Mouse (Mus musculus) spleen, adult 2 months (tissue): Measurements from ENCODE around the gene Tmem240. TPM values are rescaled to one million over a fixed set of nuclear protein-coding genes. Genes with fewer than 3 reads are reported as not detected.
"Not testable (repeated sequence)": the region's sequence is repeated elsewhere in the genome, so short reads cannot be mapped to it uniquely, and the experiment has no call there.

ENCODE experiments used
- DNase-seq, 2 experiments: peaks; one replicate each; pipeline versions ENCODE4 v3.0.0 to v3.0.0-alpha.2; 2012 to 2021; ENCODE audit warnings: low spot score in 2 of 2, low read depth in 1 of 2
- H3K27ac ChIP-seq: fragments of 200-500 bp; 2 replicates; pipeline ENCODE4 v1.5.1; 2012; ENCODE audit warnings: low read length, inconsistent platforms; ENCODE audit not compliant: insufficient read depth
- H3K27me3 ChIP-seq: fragments of 200-500 bp; 2 replicates; pipeline ENCODE4 v1.6.1; 2012; ENCODE audit warnings: mild to moderate bottlenecking, moderate library complexity, low read length, inconsistent platforms; ENCODE audit not compliant: control insufficient read depth, insufficient read depth
- H3K36me3 ChIP-seq: fragments of 200-500 bp; 2 replicates; pipeline ENCODE4 v1.6.1; 2012; ENCODE audit warnings: mild to moderate bottlenecking, low read length, inconsistent platforms; ENCODE audit not compliant: control insufficient read depth, insufficient read depth
- H3K4me1 ChIP-seq: fragments of 200-500 bp; 2 replicates; pipeline ENCODE4 v1.6.1; 2011; ENCODE audit warnings: inconsistent platforms; ENCODE audit not compliant: control insufficient read depth, insufficient read depth, insufficient read length
- H3K4me3 ChIP-seq: fragments of 200-500 bp; 2 replicates; pipeline ENCODE4 v1.5.1; 2011; ENCODE audit warnings: mild to moderate bottlenecking, inconsistent platforms; ENCODE audit not compliant: insufficient read depth, insufficient read length; ENCODE audit errors: extremely low read depth
- CTCF ChIP-seq: fragments of 200-500 bp; IDR thresholded peaks from 2 replicates; pipeline ENCODE4 v1.5.1; 2011; ENCODE audit warnings: mild to moderate bottlenecking, inconsistent platforms; ENCODE audit not compliant: insufficient read depth, insufficient read length, insufficient replicate concordance; ENCODE audit errors: extremely low read depth
- POLR2A ChIP-seq: fragments of 200-500 bp; IDR thresholded peaks from 2 replicates; pipeline ENCODE4 v1.6.1; 2011; ENCODE audit warnings: low read depth, low read length, inconsistent platforms
- WGBS: fragments of 180-500 bp; shearing (Covaris S2); methylation state at CpG from one replicate; pipeline ENCODE4 v1.1.7; 2018; 5-methylcytosine and 5-hydroxymethylcytosine counted together
- polyA plus RNA-seq: library from polyadenylated mRNA; depleted of rRNA; stranded (reverse); fragments of >200 nt; gene quantifications from 2 replicates; pipeline ENCODE4 v1.2.3, GENCODE M21; 2012; rRNA removed

The Tmem240 gene
- polyA plus RNA-seq: 1.6 and 1.9 TPM in 2 replicates

GRCm38 (mm10) chr4:155734350-155734941, at the start of gene Tmem240:
Gene Tmem240, plus strand, starts transcription at chr4:155734800.
- H3K27ac ChIP-seq: peak within 1 kb of the TSS; percentile 72
- no peak; the same call in 1 of the 2 replicates for TF ChIP-seq POLR2A
- TF ChIP-seq CTCF: no peak
- peaks cover 4% of the 10 kb centered on the region; the same call in 1 of the 2 replicates for H3K4me1 ChIP-seq
- peak within 1 kb of the TSS; percentile 65 for H3K4me3 ChIP-seq
- DNase-seq: peak; percentile 26 to 61
- 1% methylated on average over 33 of the region's 35 CpGs for WGBS
- H3K27me3 ChIP-seq: no peaks in the 10 kb centered on the region
- peaks cover under 1% of the 10 kb centered on the region; the same call in 1 of the 2 replicates for H3K36me3 ChIP-seq

GRCm38 (mm10) chr4:155687764-155688163, 46.8 kb upstream of the Tmem240 start:
- not testable (repeated sequence) for H3K27ac ChIP-seq, H3K27me3 ChIP-seq

GRCm38 (mm10) chr4:155690571-155691375, 43.8 kb upstream of the Tmem240 start:
- TF ChIP-seq POLR2A: no peak
- no peak for TF ChIP-seq CTCF
- Histone ChIP-seq H3K4me1 (peaks cover 12% of the 10 kb centered on the region), H3K4me3 (no peak overlapping the region), H3K36me3 (no peaks in the 10 kb centered on the region), H3K27me3 (no peaks in the 10 kb centered on the region; the same call in 1 of the 2 replicates), H3K27ac (no peak overlapping the region)
- WGBS: 81% methylated on average over 12 of the region's 12 CpGs
- no peak for DNase-seq

More at GRCm38 (mm10) chr4:155687764-155688163, 46.8 kb upstream of the Tmem240 start:
- 93% methylated on average over 4 of the region's 4 CpGs for WGBS
- H3K4me3 ChIP-seq, H3K4me1 ChIP-seq, H3K36me3 ChIP-seq, DNase-seq: not testable (repeated sequence)

- Histone ChIP-seq H3K4me1 (peaks cover 12% of the 10 kb centered on the region), H3K4me3 (no peak overlapping the region), H3K36me3 (no peaks in the 10 kb centered on the region), H3K27me3 (no peaks in the 10 kb centered on the region; the same call in 1 of the 2 replicates), H3K27ac (no peak overlapping the region)
- DNase-seq: no peak
- TF ChIP-seq CTCF: no peak
- TF ChIP-seq POLR2A: no peak
- 98% methylated on average over 3 of the region's 3 CpGs for WGBS
Measured at GRCm38 (mm10) chr4:155692421-155692820, 42.2 kb upstream of the Tmem240 start.

GRCm38 (mm10) chr4:155694111-155694481, 40.5 kb upstream of the Tmem240 start, which contains the start of gene Fndc10:
Gene Fndc10, plus strand, starts transcription at chr4:155694342.
- peak within 1 kb of the TSS; percentile 78 for H3K27ac ChIP-seq
- DNase-seq: peak in 1 of 2 experiments; percentile 59

GRCm38 (mm10) chr4:155694482-155695401, 39.9 kb upstream of the Tmem240 start:
- H3K27ac ChIP-seq: peak overlapping the region; percentile 78
- H3K27me3 ChIP-seq: no peaks in the 10 kb centered on the region; the same call in 1 of the 2 replicates
- 0 out of 2 replicates have a peak, but pooled peaks have one; percentile 18 for TF ChIP-seq CTCF
- no peak; the same call in 1 of the 2 replicates for TF ChIP-seq POLR2A
- WGBS: 3% methylated on average over 92 of the region's 92 CpGs
- DNase-seq: peak; percentile 55
- H3K4me3 ChIP-seq: peak overlapping the region; percentile 62
- H3K36me3 ChIP-seq: no peaks in the 10 kb centered on the region
- peaks cover 12% of the 10 kb centered on the region for H3K4me1 ChIP-seq

More at GRCm38 (mm10) chr4:155694111-155694481, 40.5 kb upstream of the Tmem240 start, which contains the start of gene Fndc10:
- Histone ChIP-seq H3K36me3 (no peaks in the 10 kb centered on the region), H3K27me3 (no peaks in the 10 kb centered on the region; the same call in 1 of the 2 replicates), H3K4me1 (peaks cover 12% of the 10 kb centered on the region), H3K4me3 (peak within 1 kb of the TSS; percentile 62)
- TF ChIP-seq CTCF: no peak
- TF ChIP-seq POLR2A: no peak
- WGBS: 2% methylated on average over 43 of the region's 47 CpGs
